Mouse (Mus musculus) heart, embryonic 10.5 days (tissue): ENCODE data around the gene Vwce. TPM values are rescaled to one million over a fixed set of nuclear protein-coding genes. Genes with fewer than 3 reads are reported as not detected.

Experiments used
- DNase-seq: peaks from one replicate; pipeline ENCODE4 v3.0.0-alpha.2; 2017; ENCODE audit warnings: low spot score
- H3K27ac ChIP-seq: fragments of 300-500 bp; sonication (generic); 2 replicates; pipeline ENCODE4 v1.5.1; 2016; ENCODE audit warnings: mild to moderate bottlenecking
- H3K27me3 ChIP-seq: fragments of 300-500 bp; sonication (generic); 2 replicates; pipeline ENCODE4 v1.6.1; 2016; ENCODE audit warnings: mild to moderate bottlenecking; ENCODE audit not compliant: poor library complexity, insufficient read depth, severe bottlenecking
- H3K36me3 ChIP-seq: fragments of 300-500 bp; sonication (generic); 2 replicates; pipeline ENCODE4 v1.6.1; 2016; ENCODE audit warnings: mild to moderate bottlenecking, moderate library complexity
- H3K4me1 ChIP-seq: fragments of 300-500 bp; sonication (generic); 2 replicates; pipeline ENCODE4 v1.6.1; 2016; ENCODE audit warnings: mild to moderate bottlenecking
- H3K4me3 ChIP-seq: fragments of 300-500 bp; sonication (generic); 2 replicates; pipeline ENCODE4 v1.5.1; 2016; ENCODE audit warnings: mild to moderate bottlenecking, moderate library complexity
- H3K9me3 ChIP-seq: fragments of 300-500 bp; sonication (generic); 2 replicates; pipeline ENCODE4 v1.6.1; 2016; ENCODE audit warnings: mild to moderate bottlenecking, moderate library complexity
- WGBS: fragments of 180-500 bp; shearing (Covaris S2); methylation state at CpG from one replicate; pipeline ENCODE4 v1.1.7; 2016; 5-methylcytosine and 5-hydroxymethylcytosine counted together
- polyA plus RNA-seq: library from polyadenylated mRNA; unstranded; fragments of >200 nt; fragmentation: Nextera tagmentation; extraction: Ambion mirVana; gene quantifications from 2 replicates; pipeline ENCODE4 v1.2.1, GENCODE M21; 2016

The Vwce gene
- polyA plus RNA-seq, 1 experiment from 2014 or later = 3.0 TPM

DNA sequence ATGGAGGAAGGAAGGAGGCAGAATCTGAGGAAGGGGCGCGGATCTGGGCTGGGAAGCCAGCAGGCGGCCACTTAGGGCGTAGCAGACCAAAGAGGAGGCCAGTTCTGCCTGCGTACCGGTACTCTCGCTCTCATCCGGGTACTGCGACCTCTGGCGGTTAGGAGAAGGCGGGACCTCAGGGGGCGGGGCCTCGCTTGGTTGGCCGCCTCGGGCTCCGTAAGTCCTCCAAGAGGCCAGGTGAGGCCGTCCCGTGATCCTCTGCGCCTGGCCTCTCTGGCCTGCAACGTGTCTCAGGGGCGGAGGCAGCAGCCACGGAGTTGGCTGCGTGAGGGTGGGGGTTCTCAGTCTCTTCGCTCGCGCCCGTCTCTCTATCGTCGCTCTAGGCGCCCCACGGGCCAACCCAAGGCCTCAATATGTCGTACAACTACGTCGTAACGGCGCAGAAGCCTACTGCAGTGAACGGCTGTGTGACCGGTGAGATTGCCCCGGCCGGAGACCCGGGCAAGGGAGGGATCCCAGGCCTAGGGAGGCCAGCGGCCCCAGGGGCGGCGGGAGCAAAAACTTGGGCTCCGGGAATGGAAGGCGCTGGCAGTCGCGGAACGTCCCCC lies 28.6 kb upstream of the Vwce start, which contains the start of the genes Ddb1 and Tkfc:
Ddb1 (plus strand) TSS at position 35 of the 608 bp plus-strand sequence.
Tkfc (minus strand) TSS at position 362 of the 608 bp plus-strand sequence.
- WGBS = under 1% methylated on average over 49 of the region's 49 CpGs
- peak; percentile 99 for DNase-seq
- Histone ChIP-seq H3K9me3 (no peaks in the 10 kb centered on the region), H3K27me3 (no peaks in the 10 kb centered on the region), H3K4me1 (peaks cover 35% of the 10 kb centered on the region), H3K4me3 (peak within 1 kb of the TSS; percentile 93), H3K36me3 (peaks cover 41% of the 10 kb centered on the region), H3K27ac (peak within 1 kb of the TSS; percentile 97)

DNA sequence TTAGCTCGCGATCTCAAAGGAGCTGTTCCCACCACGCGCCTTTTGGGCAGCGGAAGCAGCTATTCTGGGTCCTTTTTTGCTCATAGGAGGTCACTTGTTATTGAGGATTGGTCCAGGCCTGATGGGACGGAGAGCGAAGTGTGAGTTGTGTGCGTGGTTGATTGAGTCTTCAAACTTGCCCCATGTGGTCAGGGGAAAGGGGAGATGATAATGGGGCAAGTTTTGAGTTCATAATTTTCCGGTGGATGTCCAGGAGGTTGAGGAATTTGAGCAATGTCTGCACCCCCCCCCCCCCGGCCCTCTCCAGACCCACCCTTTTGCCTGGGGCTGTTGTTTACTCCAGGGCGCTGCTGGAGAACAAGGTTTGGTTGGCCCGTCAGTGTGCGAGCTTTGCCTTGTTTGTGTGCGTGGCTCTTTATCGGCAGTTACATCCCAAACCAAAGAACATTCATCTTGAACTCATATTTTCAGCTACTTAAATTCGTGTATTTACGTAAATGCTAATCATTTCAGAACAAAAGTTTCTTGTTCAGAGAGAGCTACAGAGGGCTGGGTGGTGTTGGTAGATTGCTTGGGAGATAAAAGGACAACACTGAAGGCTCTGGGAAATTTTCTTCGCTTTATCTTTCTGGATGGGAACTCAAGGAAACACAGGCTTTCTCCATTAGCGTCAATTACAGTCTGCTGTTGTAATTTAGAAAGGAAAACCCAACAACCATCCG lies 28.0 kb upstream of the Vwce start:
- Histone ChIP-seq H3K36me3 (peaks cover 45% of the 10 kb centered on the region), H3K4me3 (peak overlapping the region; percentile 93), H3K27me3 (no peaks in the 10 kb centered on the region), H3K27ac (peak overlapping the region; percentile 97), H3K9me3 (no peaks in the 10 kb centered on the region), H3K4me1 (peaks cover 35% of the 10 kb centered on the region)
- 5% methylated on average over 20 of the region's 20 CpGs for WGBS
- DNase-seq = no peak

DNA sequence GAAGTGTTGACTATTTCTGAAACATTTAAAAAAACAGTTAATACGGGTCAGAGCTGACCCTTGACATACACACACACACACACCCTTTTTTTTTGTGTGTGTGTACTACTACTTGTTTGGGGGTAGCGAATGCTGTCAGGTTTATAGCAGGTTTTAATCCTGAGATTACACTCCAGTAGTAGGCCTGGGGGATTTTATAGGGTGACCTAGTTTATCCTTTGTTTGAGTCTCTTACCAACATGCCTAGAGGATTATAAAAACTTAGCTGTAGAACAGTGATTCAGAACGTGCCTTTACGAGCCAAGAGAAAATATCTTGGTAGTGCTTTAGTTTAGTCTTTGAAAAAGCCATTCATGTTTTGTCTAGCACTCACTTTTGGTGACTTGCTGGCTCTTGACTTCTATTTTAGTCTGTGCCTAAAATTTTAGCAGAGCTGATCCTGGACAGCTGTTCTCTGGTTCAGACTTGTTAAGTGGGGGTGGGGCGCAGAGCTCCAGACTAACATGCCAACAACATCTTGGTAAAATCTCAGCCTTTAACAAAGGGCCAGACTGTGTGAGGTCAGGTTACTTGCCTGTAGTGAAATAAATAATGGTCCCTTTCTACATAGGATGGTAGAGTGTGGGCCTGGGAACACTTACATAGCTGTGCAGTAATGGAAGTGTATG lies 25.3 kb upstream of the Vwce start:
- 90% methylated on average over 5 of the region's 5 CpGs for WGBS
- H3K27me3 ChIP-seq = no peaks in the 10 kb centered on the region
- no peak overlapping the region for H3K4me3 ChIP-seq
- H3K4me1 ChIP-seq = peaks cover 21% of the 10 kb centered on the region
- DNase-seq = no peak
- peaks cover 72% of the 10 kb centered on the region for H3K36me3 ChIP-seq
- H3K27ac ChIP-seq = no peak overlapping the region
- H3K9me3 ChIP-seq = no peaks in the 10 kb centered on the region

- H3K4me1 ChIP-seq = peaks cover 23% of the 10 kb centered on the region
- H3K27me3 ChIP-seq = peaks cover 15% of the 10 kb centered on the region; the same call in 1 of the 2 replicates
- DNase-seq = peak; percentile 91
- peak overlapping the region; percentile 76 for H3K27ac ChIP-seq
- peak overlapping the region; percentile 61 for H3K4me3 ChIP-seq
- no peaks in the 10 kb centered on the region for H3K9me3 ChIP-seq
- 3% methylated on average over 21 of the region's 21 CpGs for WGBS
- H3K36me3 ChIP-seq = peaks cover 21% of the 10 kb centered on the region
These were observed 882 bp downstream of the Vwce start for GRCm38 (mm10) chr19:10634872-10635318.

GRCm38 (mm10) chr19:10637840-10638239 lies 3.8 kb downstream of the Vwce start:
- peaks cover 31% of the 10 kb centered on the region for H3K4me1 ChIP-seq
- peaks cover 29% of the 10 kb centered on the region; the same call in 1 of the 2 replicates for H3K27me3 ChIP-seq
- H3K36me3 ChIP-seq = no peaks in the 10 kb centered on the region
- H3K27ac ChIP-seq = no peak overlapping the region
- no peaks in the 10 kb centered on the region for H3K9me3 ChIP-seq
- H3K4me3 ChIP-seq = no peak overlapping the region
- 48% methylated on average over 7 of the region's 7 CpGs for WGBS
- no peak for DNase-seq

DNA sequence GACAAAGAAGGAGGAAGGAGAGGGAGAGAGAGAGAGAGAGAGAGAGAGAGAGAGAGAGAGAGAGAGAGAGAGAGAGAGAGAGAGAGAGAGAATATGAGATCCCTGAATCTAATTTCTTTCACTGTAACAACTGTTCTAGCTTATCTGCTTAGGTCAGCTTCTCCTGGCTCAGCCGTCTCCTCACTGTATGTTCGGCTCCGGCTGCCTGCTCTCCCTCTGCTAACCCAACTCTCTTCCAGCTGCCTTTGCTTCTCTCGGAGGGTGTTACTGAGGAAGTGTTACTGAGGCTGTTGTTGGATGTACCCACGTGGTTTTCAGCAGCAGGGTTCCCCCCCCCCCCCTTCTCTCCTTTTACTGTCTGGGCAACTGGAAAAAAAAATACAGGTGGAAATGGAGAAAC lies 6.1 kb downstream of the Vwce start:
- Histone ChIP-seq H3K27ac (no peak overlapping the region), H3K4me3 (peak overlapping the region; percentile 15; the same call in 1 of the 2 replicates)
- no peak for DNase-seq

DNA sequence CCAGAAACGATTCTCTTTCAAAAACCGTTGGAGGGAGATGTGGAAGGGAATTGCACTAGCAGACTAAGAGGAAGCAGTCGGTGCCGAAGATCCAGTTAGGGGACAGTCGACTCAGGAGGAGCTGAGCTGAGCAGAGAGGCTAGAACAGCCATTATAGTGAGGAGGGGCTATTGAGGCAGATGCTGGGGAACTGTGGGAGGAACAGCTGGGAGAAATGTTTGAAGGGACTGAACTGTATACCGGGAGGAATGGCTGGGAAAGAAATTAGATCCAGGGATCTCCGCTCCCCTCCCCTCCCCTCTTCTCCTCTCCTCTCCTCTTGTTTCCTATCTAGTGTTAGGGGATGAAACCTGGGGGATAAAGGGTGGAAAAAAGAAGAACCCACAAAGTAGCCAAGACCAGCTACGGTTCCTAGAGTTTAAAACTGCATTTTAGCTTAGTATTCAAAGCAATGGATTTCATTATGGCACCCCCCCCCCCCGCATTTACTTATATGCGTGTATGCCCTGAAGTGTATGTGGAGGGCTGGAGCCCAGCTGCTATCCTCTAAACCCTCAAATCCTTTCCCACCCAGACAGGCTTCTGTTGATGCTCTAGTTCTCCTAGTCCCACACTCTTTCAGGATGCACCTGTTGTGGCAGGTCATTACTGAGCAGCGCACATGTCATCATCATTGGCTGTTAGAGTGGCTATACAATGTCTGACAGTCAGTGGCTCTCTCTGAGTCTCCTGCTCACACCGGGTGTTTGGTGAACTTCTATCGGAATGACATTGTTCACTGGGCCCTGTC lies 6.8 kb downstream of the Vwce start:
- peaks cover 13% of the 10 kb centered on the region for H3K4me1 ChIP-seq
- peaks cover 22% of the 10 kb centered on the region for H3K27me3 ChIP-seq
- DNase-seq = no peak
- H3K27ac ChIP-seq = no peak overlapping the region
- H3K4me3 ChIP-seq = peak overlapping the region; percentile 15; the same call in 1 of the 2 replicates
- WGBS = 50% methylated on average over 13 of the region's 13 CpGs
- H3K36me3 ChIP-seq = no peaks in the 10 kb centered on the region
- no peaks in the 10 kb centered on the region for H3K9me3 ChIP-seq

More for the DNA sequence above, 6.1 kb downstream of the Vwce start:
- Histone ChIP-seq H3K27me3 (peaks cover 29% of the 10 kb centered on the region), H3K4me1 (peaks cover 17% of the 10 kb centered on the region), H3K36me3 (no peaks in the 10 kb centered on the region), H3K9me3 (no peaks in the 10 kb centered on the region)
- 7% methylated on average over 5 of the region's 5 CpGs for WGBS

GRCm38 (mm10) chr19:10645616-10646015 lies 11.6 kb downstream of the Vwce start:
- no peak for DNase-seq
- no peaks in the 10 kb centered on the region for H3K36me3 ChIP-seq
- WGBS = 83% methylated on average over 2 of the region's 2 CpGs

DNA sequence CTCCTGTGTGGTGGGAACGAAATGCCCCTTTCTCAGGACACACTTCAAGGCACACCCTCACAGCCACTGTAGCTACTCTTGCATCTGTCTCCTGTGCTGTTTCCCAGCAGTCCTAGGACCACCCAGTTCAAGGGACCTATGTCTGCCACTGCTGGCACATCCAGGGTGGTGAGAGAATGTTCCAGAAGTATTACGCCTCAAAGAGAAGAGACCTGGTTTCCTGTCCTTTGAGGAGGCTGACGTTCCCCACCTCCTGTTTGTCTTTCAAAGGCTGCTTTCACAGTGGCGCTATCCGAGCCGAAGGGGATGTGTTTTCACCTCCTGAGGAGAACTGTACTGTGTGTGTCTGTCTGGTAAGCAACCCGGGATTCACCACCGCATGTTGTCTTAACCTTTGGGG lies 14.1 kb downstream of the Vwce start:
- no peak overlapping the region for H3K27ac ChIP-seq
- 76% methylated on average over 8 of the region's 8 CpGs for WGBS
- no peaks in the 10 kb centered on the region for H3K4me1 ChIP-seq

More at GRCm38 (mm10) chr19:10645616-10646015, 11.6 kb downstream of the Vwce start:
- Histone ChIP-seq H3K4me3 (no peak overlapping the region), H3K4me1 (peaks cover under 1% of the 10 kb centered on the region; the same call in 1 of the 2 replicates), H3K27me3 (peaks cover 21% of the 10 kb centered on the region), H3K9me3 (no peaks in the 10 kb centered on the region), H3K27ac (no peak overlapping the region)

GRCm38 (mm10) chr19:10656058-10656457 lies 22.0 kb downstream of the Vwce start:
- H3K4me3 ChIP-seq = no peak overlapping the region
- H3K27ac ChIP-seq = peak overlapping the region; percentile 57; the same call in 1 of the 2 replicates
- DNase-seq = no peak
- WGBS = 57% methylated on average over 3 of the region's 3 CpGs
- H3K27me3 ChIP-seq = no peaks in the 10 kb centered on the region
- H3K4me1 ChIP-seq = peaks cover 20% of the 10 kb centered on the region
- H3K36me3 ChIP-seq = no peaks in the 10 kb centered on the region
- H3K9me3 ChIP-seq = no peaks in the 10 kb centered on the region

More for the DNA sequence above, 14.1 kb downstream of the Vwce start:
- Histone ChIP-seq H3K36me3 (no peaks in the 10 kb centered on the region), H3K27me3 (peaks cover 7% of the 10 kb centered on the region; the same call in 1 of the 2 replicates), H3K4me3 (no peak overlapping the region), H3K9me3 (no peaks in the 10 kb centered on the region)
- no peak for DNase-seq

DNA sequence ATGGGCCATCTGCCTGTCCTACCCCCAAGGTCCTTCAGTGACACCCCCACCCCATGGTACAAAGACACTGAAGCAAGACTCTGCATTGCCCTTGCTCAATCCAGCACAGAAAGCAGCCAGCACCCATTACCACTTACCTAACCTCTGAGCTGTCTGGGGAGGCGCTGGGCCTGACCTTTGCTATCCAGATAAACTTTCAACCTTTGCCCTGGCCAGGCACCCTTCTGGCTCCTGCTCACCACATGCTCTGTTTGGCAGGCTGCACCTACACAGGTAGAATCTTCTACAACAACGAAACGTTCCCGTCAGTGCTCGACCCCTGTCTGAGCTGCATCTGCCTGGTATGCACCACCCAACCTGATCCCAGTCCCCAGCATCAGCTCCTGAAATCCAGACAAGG lies 23.7 kb downstream of the Vwce start:
- no peaks in the 10 kb centered on the region for H3K36me3 ChIP-seq
- DNase-seq = no peak
- H3K4me3 ChIP-seq = no peak overlapping the region
- H3K27ac ChIP-seq = peak overlapping the region; percentile 13; the same call in 1 of the 2 replicates
- H3K4me1 ChIP-seq = peaks cover 20% of the 10 kb centered on the region
- no peaks in the 10 kb centered on the region for H3K27me3 ChIP-seq
- no peaks in the 10 kb centered on the region for H3K9me3 ChIP-seq
- 63% methylated on average over 5 of the region's 5 CpGs for WGBS

GRCm38 (mm10) chr19:10658406-10658805 lies 24.4 kb downstream of the Vwce start:
- Histone ChIP-seq H3K4me3 (no peak overlapping the region), H3K9me3 (no peaks in the 10 kb centered on the region), H3K36me3 (no peaks in the 10 kb centered on the region), H3K27me3 (no peaks in the 10 kb centered on the region), H3K27ac (no peak overlapping the region), H3K4me1 (peaks cover 20% of the 10 kb centered on the region)
- DNase-seq = no peak
- WGBS = 68% methylated on average over 2 of the region's 2 CpGs
